Mouse (Mus musculus) left cerebral cortex, adult 2 months (tissue): ENCODE results near the gene Olfr535. TPM values are rescaled to one million over a fixed set of nuclear protein-coding genes. Genes with fewer than 3 reads are reported as not detected.
"Not testable (repeated sequence)": the region's sequence is repeated elsewhere in the genome, so short reads cannot be mapped to it uniquely, and the experiment has no call there.

Experiments
- DNase-seq, 2 experiments: peaks; one replicate each; pipeline ENCODE4 v3.0.0; 2021 to 2022; ENCODE audit warnings: low spot score in 2 of 2, mixed read lengths in 1 of 2; ENCODE audit errors: extremely low spot score in 1 of 2
- H3K27ac ChIP-seq: fragments of 200-600 bp; 2 replicates; pipeline ENCODE4 v1.8.1; 2022
- H3K4me3 ChIP-seq: fragments of 200-600 bp; 2 replicates; pipeline ENCODE4 v1.8.1; 2022
- CTCF ChIP-seq: fragments of 200-600 bp; IDR thresholded peaks from 2 replicates; pipeline ENCODE4 v1.8.1; 2022; ENCODE audit warnings: antibody characterized with exemption, mild to moderate bottlenecking, moderate library complexity
- intact Hi-C: fragments of 180-260 bp; cut with DNase I; formaldehyde crosslinking; loops from one replicate; pipeline ENCODE4 v1.15.1; 2025
- long read RNA-seq, 2 experiments: library from polyadenylated mRNA; stranded (forward); transcript quantifications; one replicate each; pipeline ENCODE4 v2.0.0; 2021; ENCODE audit warnings: borderline mapping rate in 2 of 2
- total RNA-seq, 2 experiments: library from RNA; stranded (reverse); gene quantifications; 2 replicates each; pipeline ENCODE4 v1.2.3; 2021

Olfr535 gene
- total RNA-seq: not detected
- long read RNA-seq, experiment 1: 0 reads
- long read RNA-seq, experiment 2: 0 reads

GRCm38 (mm10) chr7:140483916-140484315, at the start of gene Olfr535:
Gene Olfr535 (plus strand): TSS chr7:140484216.
- H3K4me3 ChIP-seq: no peak within 1 kb of the TSS
- intact Hi-C loops: no loop called here
- no peak for TF ChIP-seq CTCF
- no peak for DNase-seq
- H3K27ac ChIP-seq: no peak within 1 kb of the TSS

- no peak; the same call in 1 of the 2 replicates for TF ChIP-seq CTCF
- intact Hi-C loops: no loop called here
- no peak for DNase-seq
- Histone ChIP-seq H3K4me3 (no peak overlapping the region), H3K27ac (no peak overlapping the region)
Observed at GRCm38 (mm10) chr7:140443141-140443540, 40.9 kb upstream of the Olfr535 start.

GRCm38 (mm10) chr7:140463070-140463469, 20.9 kb upstream of the Olfr535 start, which contains the start of gene Olfr533:
Gene Olfr533 (plus strand): TSS chr7:140463370.
- H3K27ac ChIP-seq, intact Hi-C loops, DNase-seq, H3K4me3 ChIP-seq: not testable (repeated sequence)

- intact Hi-C loops: loop anchor here (2.0 to 5.0 kb wide), 5 partner anchors 54 to 351 kb away; partner anchors contain the start of gene Sprn
- no peak for DNase-seq
- H3K4me3 ChIP-seq: no peak overlapping the region
- no peak for TF ChIP-seq CTCF
- peak overlapping the region; percentile 85 for H3K27ac ChIP-seq
Observed at GRCm38 (mm10) chr7:140477886-140478285, 6.1 kb upstream of the Olfr535 start.

- intact Hi-C loops: loop anchor here (2.0 to 5.0 kb wide), 5 partner anchors 54 to 350 kb away; partner anchors contain the start of gene Sprn
- peak overlapping the region; percentile 85 for H3K27ac ChIP-seq
- peak; percentile 18 to 30 for DNase-seq
- TF ChIP-seq CTCF: no peak
- no peak overlapping the region for H3K4me3 ChIP-seq
Observed at GRCm38 (mm10) chr7:140478733-140479132, 5.3 kb upstream of the Olfr535 start.

GRCm38 (mm10) chr7:140488981-140489380, 5.0 kb downstream of the Olfr535 start:
- no peak for TF ChIP-seq CTCF
- H3K27ac ChIP-seq: no peak overlapping the region
- H3K4me3 ChIP-seq: no peak overlapping the region
- intact Hi-C loops: no loop called here
- no peak for DNase-seq

- intact Hi-C loops: no loop called here
- no peak for DNase-seq
- no peak for TF ChIP-seq CTCF
- Histone ChIP-seq H3K4me3 (no peak overlapping the region), H3K27ac (no peak overlapping the region)
Observed at GRCm38 (mm10) chr7:140494231-140494630, 10.2 kb downstream of the Olfr535 start.

- no peak for TF ChIP-seq CTCF
- intact Hi-C loops: no loop called here
Observed at GRCm38 (mm10) chr7:140494702-140495101, 10.7 kb downstream of the Olfr535 start.

GRCm38 (mm10) chr7:140507346-140508021, 23.5 kb downstream of the Olfr535 start, which contains the start of gene Olfr536:
Gene Olfr536 (minus strand): TSS chr7:140507396.
- intact Hi-C loops, DNase-seq, H3K4me3 ChIP-seq, H3K27ac ChIP-seq: not testable (repeated sequence)

More at GRCm38 (mm10) chr7:140494702-140495101, 10.7 kb downstream of the Olfr535 start:
- DNase-seq: no peak
- Histone ChIP-seq H3K4me3 (no peak overlapping the region), H3K27ac (no peak overlapping the region)

- no peak for TF ChIP-seq CTCF
- Histone ChIP-seq H3K4me3 (no peak overlapping the region), H3K27ac (no peak overlapping the region)
- intact Hi-C loops: no loop called here
- DNase-seq: no peak
Observed at GRCm38 (mm10) chr7:140539746-140540145, 55.7 kb downstream of the Olfr535 start.

Other genes starting within 250 kb of the Olfr535 start
- under 1 TPM in 1 of 2 experiments, not detected in 1; 0.11 TPM for gene 5830411N06Rik, start 236.9 kb upstream of the Olfr535 start, total RNA-seq
- not detected for gene Olfr525, start 163.4 kb upstream of the Olfr535 start, total RNA-seq
- gene Olfr527, start 150.2 kb upstream of the Olfr535 start, total RNA-seq: not detected
- not detected for gene Olfr60, start 122.5 kb upstream of the Olfr535 start, total RNA-seq
- not detected for gene Olfr530, start 107.9 kb upstream of the Olfr535 start, total RNA-seq
- gene Olfr531, start 81.3 kb upstream of the Olfr535 start, total RNA-seq: not detected
- not detected for gene Olfr532, start 62.6 kb upstream of the Olfr535 start, total RNA-seq
- gene Olfr533, start 20.8 kb upstream of the Olfr535 start, total RNA-seq: not detected
- gene Olfr536, start 23.2 kb downstream of the Olfr535 start, total RNA-seq: not detected
- gene Olfr538, start 83.7 kb downstream of the Olfr535 start, total RNA-seq: not detected
- gene Olfr46, start 117.1 kb downstream of the Olfr535 start, total RNA-seq: under 1 TPM in 1 of 2 experiments, not detected in 1; 0.05 TPM
- gene Olfr61, start 144.8 kb downstream of the Olfr535 start, total RNA-seq: not detected
- not detected for gene Olfr53, start 162.2 kb downstream of the Olfr535 start, total RNA-seq
- under 1 TPM; 0.05 to 0.09 TPM for gene Olfr539, start 175.7 kb downstream of the Olfr535 start, total RNA-seq
- gene Olfr45, start 197.7 kb downstream of the Olfr535 start, total RNA-seq: not detected
- gene Olfr541, start 213.1 kb downstream of the Olfr535 start, total RNA-seq: not detected